Mouse (Mus musculus) stomach, postnatal 0 days (tissue): ENCODE results near the gene Gm17387.

ENCODE experiments used
- CTCF ChIP-seq: IDR thresholded peaks from 2 replicates; pipeline ENCODE4 v1.5.1; 2016; ENCODE audit warnings: antibody characterized with exemption, low read depth, mild to moderate bottlenecking, moderate library complexity
- EP300 ChIP-seq: optimal IDR thresholded peaks from 2 replicates; pipeline ENCODE3; 2016; ENCODE audit warnings: antibody characterized with exemption

DNA sequence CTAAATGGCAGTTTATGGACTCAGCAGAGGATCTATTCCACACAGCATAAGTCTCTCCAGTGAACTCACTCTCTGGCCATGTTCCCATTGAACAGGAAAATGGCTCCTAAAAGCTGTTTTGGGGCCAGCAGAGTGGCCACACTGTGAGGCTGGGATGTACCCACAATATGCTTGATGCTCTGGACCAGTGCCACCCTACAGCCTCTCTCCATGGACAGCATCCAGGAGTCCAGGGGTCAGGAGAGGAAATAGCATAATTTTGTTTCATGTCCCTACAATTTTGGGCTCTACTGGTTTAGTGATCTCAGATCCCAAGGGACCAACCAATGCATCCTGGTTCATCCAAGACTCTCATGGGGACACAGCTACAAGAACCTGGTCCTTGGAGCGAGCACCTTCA, 28.6 kb downstream of the Gm17387 start:
- no peak for TF ChIP-seq CTCF
- TF ChIP-seq EP300: no peak
